Mouse (Mus musculus): ENCODE measurements at regions not wholly inside any gene's neighbourhood (a gene's known extent, or its start where the extent isn't known, plus 50 kb on each side); places are given as distances from the start of the nearest gene placed in this dataset.

DNA sequence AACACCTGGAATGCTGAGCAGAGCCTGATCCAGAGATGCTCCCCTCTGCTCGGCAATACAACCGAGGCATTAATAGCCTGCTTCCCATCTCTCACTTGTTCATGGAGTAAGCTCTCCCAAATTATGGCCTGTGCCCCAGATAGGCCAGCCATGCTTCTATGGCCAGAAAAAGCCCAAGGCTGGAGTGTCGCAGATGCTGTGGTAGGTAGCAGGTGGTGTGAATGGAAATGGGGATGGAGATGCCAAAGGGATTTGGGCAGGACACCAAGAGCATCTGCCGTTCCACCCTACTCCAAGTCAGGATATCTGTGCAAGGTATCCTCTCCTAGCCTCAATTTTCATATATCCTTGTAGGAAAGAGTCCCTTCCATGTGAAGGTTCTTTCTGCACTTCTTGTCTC is 145.2 kb upstream of the Klf12 start:
- Histone ChIP-seq H3K9me3 (replicated peaks) (peaks cover 20% of the 10 kb centered on the region), H3K4me3 (ENCODE audit: low read depth, low read length) (no peak overlapping the region), H3K27me3 (ENCODE audit: insufficient read depth, low read length) (no peaks in the 10 kb centered on the region), H3K36me3 (replicated peaks) (no peaks in the 10 kb centered on the region), H3K4me1 (ENCODE audit: insufficient read depth, low read depth, low read length) (no peaks in the 10 kb centered on the region)
- ATAC-seq (ENCODE audit: extremely low read depth, insufficient number of reproducible peaks, low FRiP score, poor library complexity, severe bottlenecking) = no peak
- TF ChIP-seq TAL1 (conservative IDR thresholded peaks at IDR 0.05; ENCODE audit: low read depth, low read length) (no peak), POLR2AphosphoS5 (IDR thresholded peaks at IDR 0.05; ENCODE audit: insufficient replicate concordance, low read depth, low read length) (no peak), GATA2 (IDR thresholded peaks at IDR 0.05; ENCODE audit: borderline replicate concordance, low read depth, low read length) (no peak), CTCF (IDR thresholded peaks at IDR 0.05; ENCODE audit: low read depth, low read length) (no peak), GATA1 (IDR thresholded peaks at IDR 0.05; ENCODE audit: borderline replicate concordance, low read length) (no peak)
- DNase-seq (ENCODE audit: low spot score) = no peak

- TF ChIP-seq GATA1 (IDR thresholded peaks at IDR 0.05; ENCODE audit: borderline replicate concordance, low read length) (no peak), TAL1 (conservative IDR thresholded peaks at IDR 0.05; ENCODE audit: low read depth, low read length) (no peak), POLR2AphosphoS5 (IDR thresholded peaks at IDR 0.05; ENCODE audit: insufficient replicate concordance, low read depth, low read length) (no peak), GATA2 (IDR thresholded peaks at IDR 0.05; ENCODE audit: borderline replicate concordance, low read depth, low read length) (no peak), CTCF (IDR thresholded peaks at IDR 0.05; ENCODE audit: low read depth, low read length) (no peak)
- no peaks in the 10 kb centered on the region for H3K36me3 ChIP-seq (replicated peaks)
- H3K9me3 ChIP-seq (replicated peaks) = peaks cover 31% of the 10 kb centered on the region
- DNase-seq (ENCODE audit: low spot score) = no peak
- H3K4me1 ChIP-seq (ENCODE audit: insufficient read depth, low read depth, low read length) = no peaks in the 10 kb centered on the region
- no peaks in the 10 kb centered on the region for H3K27me3 ChIP-seq (ENCODE audit: insufficient read depth, low read length)
- ATAC-seq (ENCODE audit: extremely low read depth, insufficient number of reproducible peaks, low FRiP score, poor library complexity, severe bottlenecking) = no peak
- H3K4me3 ChIP-seq (ENCODE audit: low read depth, low read length) = no peak overlapping the region
Observed at GRCm38 (mm10) chr14:100426399-100426798, 141.9 kb upstream of the Klf12 start.

DNA sequence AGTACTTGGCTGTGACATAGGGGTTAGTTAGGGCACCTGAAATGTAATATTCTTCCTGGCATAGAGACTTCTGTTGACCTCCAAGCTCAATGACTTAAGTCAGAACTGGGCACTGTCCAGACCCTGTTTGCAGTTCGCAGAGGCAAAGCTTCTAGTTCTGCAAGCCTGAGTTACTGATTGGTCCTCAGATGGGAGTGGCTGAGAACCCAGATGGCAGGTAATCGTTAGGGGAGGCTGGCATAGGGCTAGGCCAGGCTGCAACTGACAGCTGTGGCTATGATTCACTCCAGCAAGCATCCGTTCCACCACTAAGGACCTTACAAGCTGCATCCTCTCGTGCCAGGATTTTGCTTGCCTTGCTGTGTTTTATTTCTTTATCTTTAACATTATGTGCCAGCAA is 139.3 kb upstream of the Klf12 start:
- Histone ChIP-seq H3K27me3 (ENCODE audit: insufficient read depth, low read length) (no peaks in the 10 kb centered on the region), H3K36me3 (replicated peaks) (no peaks in the 10 kb centered on the region), H3K4me3 (ENCODE audit: low read depth, low read length) (no peak overlapping the region), H3K4me1 (ENCODE audit: insufficient read depth, low read depth, low read length) (no peaks in the 10 kb centered on the region), H3K9me3 (replicated peaks) (peaks cover 37% of the 10 kb centered on the region)
- TF ChIP-seq GATA2 (IDR thresholded peaks at IDR 0.05; ENCODE audit: borderline replicate concordance, low read depth, low read length) (no peak), POLR2AphosphoS5 (IDR thresholded peaks at IDR 0.05; ENCODE audit: insufficient replicate concordance, low read depth, low read length) (no peak), GATA1 (IDR thresholded peaks at IDR 0.05; ENCODE audit: borderline replicate concordance, low read length) (no peak), TAL1 (conservative IDR thresholded peaks at IDR 0.05; ENCODE audit: low read depth, low read length) (no peak)
- DNase-seq (ENCODE audit: low spot score) (no peak), ATAC-seq (ENCODE audit: extremely low read depth, insufficient number of reproducible peaks, low FRiP score, poor library complexity, severe bottlenecking) (no peak)

DNA sequence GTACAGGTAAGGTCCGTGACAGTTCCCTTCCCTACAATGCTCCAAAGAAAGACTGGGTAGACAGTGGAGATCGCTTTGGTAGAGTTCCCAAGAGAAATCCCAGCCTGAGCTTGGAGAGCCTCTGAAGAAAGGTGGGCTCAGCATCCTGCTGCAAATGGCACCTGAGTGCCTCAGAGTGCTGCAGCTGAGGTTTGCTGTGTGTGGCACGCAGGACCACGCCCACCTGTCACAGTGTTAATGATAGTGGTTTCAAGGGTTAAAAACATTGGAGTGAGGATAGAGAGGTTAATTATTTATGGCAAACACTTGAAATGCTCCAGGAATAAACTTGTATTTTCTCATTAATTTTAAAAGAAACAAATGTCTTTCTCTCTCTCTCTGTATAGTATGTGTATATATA is 137.2 kb upstream of the Klf12 start:
- H3K27me3 ChIP-seq (ENCODE audit: insufficient read depth, low read length) = no peaks in the 10 kb centered on the region
- TF ChIP-seq GATA2 (IDR thresholded peaks at IDR 0.05; ENCODE audit: borderline replicate concordance, low read depth, low read length) (no peak), TAL1 (conservative IDR thresholded peaks at IDR 0.05; ENCODE audit: low read depth, low read length) (no peak)
- H3K4me1 ChIP-seq (ENCODE audit: insufficient read depth, low read depth, low read length) = no peaks in the 10 kb centered on the region
- peaks cover 37% of the 10 kb centered on the region for H3K9me3 ChIP-seq (replicated peaks)
- no peak for DNase-seq (ENCODE audit: low spot score)
- H3K4me3 ChIP-seq (ENCODE audit: low read depth, low read length) = no peak overlapping the region
- ATAC-seq (ENCODE audit: extremely low read depth, insufficient number of reproducible peaks, low FRiP score, poor library complexity, severe bottlenecking) = no peak
- no peaks in the 10 kb centered on the region for H3K36me3 ChIP-seq (replicated peaks)

GRCm38 (mm10) chr14:100415099-100415498 is 130.6 kb upstream of the Klf12 start:
- Histone ChIP-seq H3K4me1 (ENCODE audit: insufficient read depth, low read depth, low read length) (no peaks in the 10 kb centered on the region), H3K4me3 (ENCODE audit: low read depth, low read length) (no peak overlapping the region), H3K36me3 (replicated peaks) (no peaks in the 10 kb centered on the region), H3K9me3 (replicated peaks) (peaks cover 20% of the 10 kb centered on the region), H3K27me3 (ENCODE audit: insufficient read depth, low read length) (no peaks in the 10 kb centered on the region)
- no peak for TF ChIP-seq GATA2 (IDR thresholded peaks at IDR 0.05; ENCODE audit: borderline replicate concordance, low read depth, low read length)
- TF ChIP-seq CTCF (IDR thresholded peaks at IDR 0.05; ENCODE audit: low read depth, low read length) = no peak
- TF ChIP-seq POLR2AphosphoS5 (IDR thresholded peaks at IDR 0.05; ENCODE audit: insufficient replicate concordance, low read depth, low read length) = no peak
- TF ChIP-seq TAL1 (conservative IDR thresholded peaks at IDR 0.05; ENCODE audit: low read depth, low read length) = no peak
- TF ChIP-seq GATA1 (IDR thresholded peaks at IDR 0.05; ENCODE audit: borderline replicate concordance, low read length) = no peak
- ATAC-seq (ENCODE audit: extremely low read depth, insufficient number of reproducible peaks, low FRiP score, poor library complexity, severe bottlenecking) (no peak), DNase-seq (ENCODE audit: low spot score) (no peak)

- Histone ChIP-seq H3K36me3 (replicated peaks) (no peaks in the 10 kb centered on the region), H3K9me3 (replicated peaks) (peaks cover 14% of the 10 kb centered on the region), H3K4me3 (ENCODE audit: low read depth, low read length) (no peak overlapping the region), H3K4me1 (ENCODE audit: insufficient read depth, low read depth, low read length) (no peaks in the 10 kb centered on the region), H3K27me3 (ENCODE audit: insufficient read depth, low read length) (no peaks in the 10 kb centered on the region)
- TF ChIP-seq CTCF (IDR thresholded peaks at IDR 0.05; ENCODE audit: low read depth, low read length) (no peak), GATA1 (IDR thresholded peaks at IDR 0.05; ENCODE audit: borderline replicate concordance, low read length) (no peak), POLR2AphosphoS5 (IDR thresholded peaks at IDR 0.05; ENCODE audit: insufficient replicate concordance, low read depth, low read length) (no peak), GATA2 (IDR thresholded peaks at IDR 0.05; ENCODE audit: borderline replicate concordance, low read depth, low read length) (no peak), TAL1 (conservative IDR thresholded peaks at IDR 0.05; ENCODE audit: low read depth, low read length) (no peak)
- no peak for DNase-seq (ENCODE audit: low spot score)
- no peak for ATAC-seq (ENCODE audit: extremely low read depth, insufficient number of reproducible peaks, low FRiP score, poor library complexity, severe bottlenecking)
Observed at GRCm38 (mm10) chr14:100412211-100412610, 127.7 kb upstream of the Klf12 start.

DNA sequence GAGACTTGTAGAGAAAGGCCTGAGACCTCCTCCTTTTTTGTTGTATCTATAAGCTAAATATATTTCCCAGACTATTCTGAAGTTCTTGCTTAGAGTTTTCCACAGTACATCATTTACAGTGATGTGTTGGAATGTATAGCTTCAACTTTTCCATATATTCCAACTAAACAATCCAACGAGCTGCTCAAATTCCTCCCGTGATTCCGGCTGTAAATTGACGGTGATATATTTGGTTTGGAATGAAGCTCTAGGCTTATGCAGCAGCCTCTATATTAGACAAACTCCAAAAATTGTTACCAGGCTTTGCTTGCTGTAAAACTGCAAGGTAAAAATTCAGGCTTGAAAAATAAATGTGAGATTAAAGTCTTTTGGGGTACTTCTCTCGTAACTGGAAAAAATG is 112.7 kb upstream of the Klf12 start:
- DNase-seq (ENCODE audit: low spot score) (no peak), ATAC-seq (ENCODE audit: extremely low read depth, insufficient number of reproducible peaks, low FRiP score, poor library complexity, severe bottlenecking) (no peak)
- Histone ChIP-seq H3K4me1 (ENCODE audit: insufficient read depth, low read depth, low read length) (no peaks in the 10 kb centered on the region), H3K4me3 (ENCODE audit: low read depth, low read length) (no peak overlapping the region), H3K9me3 (replicated peaks) (peaks cover 13% of the 10 kb centered on the region), H3K27me3 (ENCODE audit: insufficient read depth, low read length) (no peaks in the 10 kb centered on the region), H3K36me3 (replicated peaks) (no peaks in the 10 kb centered on the region)
- TF ChIP-seq GATA1 (IDR thresholded peaks at IDR 0.05; ENCODE audit: borderline replicate concordance, low read length) (no peak), GATA2 (IDR thresholded peaks at IDR 0.05; ENCODE audit: borderline replicate concordance, low read depth, low read length) (no peak), POLR2AphosphoS5 (IDR thresholded peaks at IDR 0.05; ENCODE audit: insufficient replicate concordance, low read depth, low read length) (no peak), TAL1 (conservative IDR thresholded peaks at IDR 0.05; ENCODE audit: low read depth, low read length) (no peak), CTCF (IDR thresholded peaks at IDR 0.05; ENCODE audit: low read depth, low read length) (no peak)
